Mouse (Mus musculus): ENCODE data around the gene A030005L19Rik. TPM values are rescaled to one million over a fixed set of nuclear protein-coding genes. Genes with fewer than 3 reads are reported as not detected.
"Not testable (repeated sequence)": the region's sequence is repeated elsewhere in the genome, so short reads cannot be mapped to it uniquely, and the experiment has no call there.

A030005L19Rik gene
- not detected for total RNA-seq (2021)
- long read RNA-seq, experiment 1: 0 reads
- long read RNA-seq, experiment 2: 0 reads

DNA sequence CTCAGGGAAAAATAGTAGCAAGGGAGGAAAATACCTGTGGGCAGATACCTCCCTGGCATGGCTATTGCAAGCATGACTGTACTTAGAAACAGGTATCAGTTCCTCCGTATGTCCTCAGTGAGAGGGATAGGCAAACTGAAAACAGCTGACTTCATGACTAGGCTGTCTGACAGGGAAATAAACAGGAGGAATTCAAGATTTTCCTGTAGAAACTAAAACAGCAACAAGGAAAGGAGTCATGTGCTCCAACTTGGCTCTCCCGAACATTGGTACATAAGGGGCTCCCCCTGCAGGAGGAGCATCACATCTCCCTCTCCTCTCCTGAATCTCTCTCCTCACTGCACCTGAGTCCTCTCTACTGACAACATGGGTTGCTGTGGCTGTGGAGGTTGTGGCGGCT lies at the start of gene A030005L19Rik:
Gene A030005L19Rik (plus strand): TSS at position 301 of the 400 bp plus-strand sequence.
- DNase-seq: no peak

DNA sequence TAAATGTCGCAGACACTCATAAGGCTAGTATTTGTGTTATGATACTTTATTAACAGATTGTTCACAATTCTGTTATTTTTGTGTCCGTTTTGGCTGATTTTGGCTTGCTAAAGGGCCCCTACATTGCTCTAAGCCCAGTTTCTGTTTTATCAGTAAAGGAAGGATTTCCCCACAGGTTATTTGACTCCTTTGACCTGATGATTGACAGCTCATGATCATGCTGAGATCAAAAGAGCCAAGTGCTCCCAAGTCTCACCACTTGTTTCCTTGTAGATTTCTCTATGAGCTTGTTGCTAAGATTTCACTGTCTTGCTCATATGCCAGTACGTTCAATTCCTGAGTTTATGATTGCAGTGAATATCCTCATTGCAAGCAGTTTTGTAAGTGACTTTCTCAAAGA lies 42.9 kb upstream of the A030005L19Rik start:
- DNase-seq: no peak

DNA sequence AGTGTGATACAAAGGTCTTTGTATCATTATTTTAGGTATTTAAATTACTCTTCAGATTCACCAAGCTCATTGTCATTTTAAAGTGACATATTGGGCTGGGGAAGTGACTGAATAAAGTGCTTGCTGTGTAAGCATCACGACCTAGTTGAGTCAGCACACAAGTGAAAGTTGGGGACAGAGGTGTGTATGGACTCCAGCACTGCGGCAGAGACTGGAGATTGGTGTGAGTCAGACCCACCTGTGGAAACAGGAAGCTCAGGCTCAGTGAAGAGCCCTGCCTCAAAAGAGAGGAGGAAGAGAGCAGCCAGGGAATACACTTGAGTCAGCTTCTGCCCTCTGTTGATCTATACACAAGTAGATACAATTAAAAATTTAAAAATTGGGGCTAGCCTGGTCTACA lies 34.0 kb upstream of the A030005L19Rik start:
- DNase-seq: no peak

DNA sequence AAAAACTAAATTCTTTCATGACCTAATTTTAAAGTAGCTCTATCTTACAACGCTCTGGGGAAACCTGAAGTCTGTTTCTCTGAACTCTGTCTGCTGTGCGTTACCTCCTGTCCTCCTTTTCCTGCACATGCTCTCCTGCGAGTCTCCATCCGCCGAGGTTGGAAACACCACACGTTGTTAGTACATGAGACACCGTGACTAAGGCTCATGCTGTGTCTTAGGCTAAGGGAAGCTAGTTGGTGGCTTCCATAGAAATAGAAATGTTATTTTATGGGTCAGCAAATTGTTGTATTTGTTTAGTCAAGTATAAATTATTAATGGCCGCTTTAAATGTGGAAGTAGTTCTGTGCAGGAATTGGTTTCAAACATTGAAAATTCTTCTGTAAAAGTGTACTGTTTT lies 32.9 kb upstream of the A030005L19Rik start:
- no peak for DNase-seq

DNA sequence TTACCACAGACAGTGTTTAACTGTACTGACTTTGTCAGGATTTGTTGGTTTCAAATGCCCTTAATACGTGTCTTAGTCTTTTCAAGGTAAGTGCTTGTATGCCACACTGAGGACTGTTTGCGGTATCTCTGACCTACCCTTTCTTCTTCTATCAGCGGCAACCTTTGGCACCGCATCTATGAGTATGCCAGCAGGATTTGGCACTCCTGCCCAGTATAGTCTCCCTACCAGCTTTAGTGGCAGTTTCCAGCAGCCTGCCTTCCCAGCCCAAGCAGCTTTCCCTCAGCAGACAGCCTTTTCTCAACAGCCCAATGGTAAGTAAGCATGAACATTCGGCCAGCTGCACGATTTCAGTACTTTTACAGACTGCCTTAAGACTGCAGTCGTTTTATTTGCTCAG lies 19.9 kb upstream of the A030005L19Rik start:
- peak; percentile 19 for DNase-seq

DNA sequence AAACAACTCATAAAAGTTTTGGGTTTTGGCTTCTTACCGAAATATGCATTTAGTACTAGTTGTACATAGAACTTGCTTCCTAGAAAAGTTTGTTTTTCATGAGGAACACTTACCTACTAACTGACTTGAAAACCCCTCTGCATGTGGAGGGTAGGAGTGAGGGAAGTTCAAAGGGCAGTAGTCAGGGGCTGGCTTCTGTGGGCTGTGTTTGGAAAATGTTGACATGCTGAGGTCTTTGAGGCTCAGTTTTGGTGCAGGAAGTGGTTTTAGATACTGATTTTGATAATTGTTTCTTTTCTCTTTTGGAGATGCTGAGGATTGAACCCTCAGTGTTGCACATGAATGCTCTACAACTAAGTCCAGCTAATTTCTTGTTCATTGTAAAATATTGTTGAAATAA lies 12.6 kb upstream of the A030005L19Rik start:
- DNase-seq: no peak

DNA sequence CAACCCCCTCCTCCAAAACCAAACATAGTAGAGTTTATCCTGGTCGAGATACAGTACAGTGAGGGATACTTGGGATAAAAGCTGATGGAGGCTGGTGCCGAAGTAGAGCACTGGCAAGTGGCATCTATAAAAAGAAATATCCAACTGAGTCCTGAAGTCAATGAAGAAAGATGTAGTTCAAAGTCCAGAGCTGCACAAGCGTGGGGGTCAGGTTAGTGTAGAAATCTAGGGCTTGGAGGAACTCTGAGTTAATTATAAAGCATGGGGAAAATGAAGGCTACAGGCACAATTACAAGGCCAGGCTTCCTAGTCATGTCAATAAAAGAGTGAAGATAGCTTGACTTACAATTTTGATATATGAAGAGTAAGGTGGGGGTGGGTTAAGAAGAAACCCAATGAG lies 11.9 kb upstream of the A030005L19Rik start:
- DNase-seq: no peak

DNA sequence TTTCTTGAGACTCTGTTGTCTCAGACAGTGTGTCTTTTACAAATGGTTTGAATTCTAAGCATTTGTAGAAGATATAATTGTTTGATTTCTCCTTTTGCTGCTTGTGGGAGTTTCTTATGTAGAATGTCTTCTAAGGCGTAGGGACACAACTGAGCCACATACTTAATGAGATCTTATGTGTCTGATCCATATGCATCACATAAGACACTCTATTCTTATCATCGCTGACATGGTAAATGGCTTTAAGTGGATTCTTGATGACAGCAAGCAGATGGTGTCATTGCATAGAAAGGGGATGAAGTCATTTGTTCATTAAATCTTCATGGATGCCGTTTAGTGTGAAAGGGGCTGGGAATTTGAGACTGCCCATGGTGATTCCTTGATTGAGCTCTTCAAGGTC lies 7.2 kb upstream of the A030005L19Rik start:
- no peak for DNase-seq

DNA sequence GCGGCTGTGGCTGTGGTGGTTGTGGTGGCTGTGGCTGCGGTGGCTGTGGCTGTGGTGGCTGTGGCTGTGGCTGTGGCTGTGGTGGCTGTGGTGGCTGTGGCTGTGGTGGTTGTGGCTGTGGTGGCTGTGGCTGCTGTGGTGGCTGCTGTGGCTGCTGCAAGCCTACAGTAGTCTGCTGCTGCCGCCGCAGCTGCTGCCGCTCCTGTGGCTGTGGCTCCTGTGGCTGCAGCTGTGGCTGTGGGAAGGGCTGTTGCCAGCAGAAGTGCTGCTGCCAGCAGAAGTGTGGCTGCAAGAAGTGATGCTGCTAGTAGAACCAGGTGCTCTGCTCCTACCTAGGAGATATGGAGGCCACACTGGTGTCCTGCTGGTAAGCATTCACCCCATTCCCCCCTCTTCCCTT lies 309 bp downstream of the A030005L19Rik start:
- not testable (repeated sequence) for DNase-seq

DNA sequence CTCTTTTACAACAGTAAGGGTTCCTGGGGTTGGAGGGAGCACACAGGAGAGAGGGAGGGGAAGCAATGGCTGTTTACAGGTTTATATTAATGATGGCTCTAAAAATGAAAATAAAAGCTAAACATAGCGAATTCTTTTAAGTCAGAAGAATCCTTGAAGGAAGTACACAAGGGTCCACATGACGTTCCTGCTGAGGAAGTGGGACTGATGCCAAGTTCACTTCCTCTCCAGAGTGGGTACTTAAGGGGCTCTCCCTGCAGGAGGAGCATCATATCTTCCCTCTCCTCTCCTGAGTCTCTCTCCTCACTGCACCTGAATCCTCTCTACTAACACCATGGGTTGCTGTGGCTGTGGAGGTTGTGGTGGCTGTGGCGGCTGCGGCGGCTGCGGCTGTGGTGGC lies 11.5 kb downstream of the A030005L19Rik start, which contains the start of gene A030014E15Rik:
Gene A030014E15Rik (plus strand): TSS at position 268 of the 400 bp plus-strand sequence.
- DNase-seq: no peak

DNA sequence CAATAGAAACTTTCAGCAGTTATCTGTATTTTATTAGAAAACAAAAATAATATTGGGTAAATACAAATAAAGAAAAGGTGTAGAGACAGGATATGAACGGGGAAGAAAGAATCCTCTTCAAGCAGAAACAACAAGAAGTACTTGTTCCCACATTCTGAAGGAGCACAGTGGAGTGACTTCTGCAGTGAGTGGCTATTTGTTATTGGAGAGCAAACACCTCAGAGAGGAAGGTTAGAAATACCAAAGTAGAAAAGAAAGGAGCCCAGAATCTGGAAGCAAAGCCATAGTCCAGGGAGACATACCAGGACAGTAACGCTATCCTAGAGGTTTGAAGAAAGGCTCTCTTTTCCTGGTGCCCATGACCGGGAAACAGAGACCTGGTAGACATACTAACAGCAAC lies 17.4 kb downstream of the A030005L19Rik start:
- DNase-seq: not testable (repeated sequence)

DNA sequence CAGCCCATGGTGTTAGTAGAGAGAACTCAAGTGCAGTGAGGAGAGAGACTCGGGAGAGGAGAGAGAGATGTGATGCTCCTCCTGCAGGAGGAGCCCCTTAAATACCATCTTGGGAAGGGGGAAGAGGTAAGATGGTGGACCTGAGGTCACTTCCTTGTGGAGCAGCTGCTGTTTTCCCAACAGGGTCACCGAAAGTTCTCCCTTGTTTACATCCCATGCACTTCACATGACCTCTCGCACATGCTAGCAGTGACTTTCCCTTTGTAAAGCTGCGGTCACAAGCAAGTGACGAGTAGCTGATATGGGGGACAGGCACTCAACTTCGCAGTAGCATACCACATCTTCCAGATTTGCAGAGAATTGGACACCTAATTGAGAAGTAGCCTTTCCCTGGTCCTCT lies 18.2 kb downstream of the A030005L19Rik start, which contains the start of gene Gm6217:
Gene Gm6217 (minus strand): TSS at position 74 of the 400 bp plus-strand sequence.
- DNase-seq: not testable (repeated sequence)

DNA sequence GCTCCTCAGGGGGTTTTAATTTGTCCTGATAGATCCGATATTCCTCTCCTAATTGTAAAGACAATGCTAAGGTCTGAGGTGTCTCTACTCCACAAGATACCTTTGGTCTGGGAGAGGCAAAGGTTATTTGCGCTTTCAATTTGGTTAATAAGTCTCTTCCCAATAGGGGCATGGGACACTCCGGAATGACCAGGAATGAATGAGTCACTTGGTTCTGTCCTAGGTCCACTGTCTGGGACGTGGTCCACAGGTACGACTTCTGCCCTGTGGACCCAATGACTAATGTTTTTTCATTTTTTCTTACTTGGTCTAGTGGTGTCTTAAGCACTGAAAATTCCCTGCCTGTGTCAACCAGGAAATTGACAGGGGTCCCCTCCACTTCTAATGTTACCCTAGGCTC lies 25.5 kb downstream of the A030005L19Rik start:
- DNase-seq: no peak

DNA sequence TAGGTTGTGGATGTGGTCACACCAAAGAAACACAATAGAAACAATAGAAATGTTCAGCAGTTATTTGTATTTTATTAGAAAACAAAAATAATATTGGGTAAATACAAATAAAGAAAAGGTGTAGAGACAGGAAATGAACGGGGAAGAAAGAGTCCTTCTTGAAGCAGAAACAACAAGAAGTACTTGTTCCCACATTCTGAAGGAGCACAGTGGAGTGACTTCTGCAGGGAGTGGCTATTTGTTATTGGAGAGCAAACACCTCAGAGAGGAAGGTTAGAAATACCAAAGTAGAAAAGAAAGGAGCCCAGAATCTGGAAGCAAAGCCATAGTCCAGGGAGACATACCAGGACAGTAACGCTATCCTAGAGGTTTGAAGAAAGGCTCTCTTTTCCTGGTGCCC lies 29.4 kb downstream of the A030005L19Rik start:
- not testable (repeated sequence) for DNase-seq

DNA sequence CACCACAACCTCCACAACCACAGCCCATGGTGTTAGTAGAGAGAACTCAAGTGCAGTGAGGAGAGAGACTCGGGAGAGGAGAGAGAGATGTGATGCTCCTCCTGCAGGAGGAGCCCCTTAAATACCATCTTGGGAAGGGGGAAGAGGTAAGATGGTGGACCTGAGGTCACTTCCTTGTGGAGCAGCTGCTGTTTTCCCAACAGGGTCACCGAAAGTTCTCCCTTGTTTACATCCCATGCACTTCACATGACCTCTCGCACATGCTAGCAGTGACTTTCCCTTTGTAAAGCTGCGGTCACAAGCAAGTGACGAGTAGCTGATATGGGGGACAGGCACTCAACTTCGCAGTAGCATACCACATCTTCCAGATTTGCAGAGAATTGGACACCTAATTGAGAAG lies 30.2 kb downstream of the A030005L19Rik start, which contains the start of gene A030003K21Rik:
Gene A030003K21Rik (minus strand): TSS at position 94 of the 400 bp plus-strand sequence.
- not testable (repeated sequence) for DNase-seq

DNA sequence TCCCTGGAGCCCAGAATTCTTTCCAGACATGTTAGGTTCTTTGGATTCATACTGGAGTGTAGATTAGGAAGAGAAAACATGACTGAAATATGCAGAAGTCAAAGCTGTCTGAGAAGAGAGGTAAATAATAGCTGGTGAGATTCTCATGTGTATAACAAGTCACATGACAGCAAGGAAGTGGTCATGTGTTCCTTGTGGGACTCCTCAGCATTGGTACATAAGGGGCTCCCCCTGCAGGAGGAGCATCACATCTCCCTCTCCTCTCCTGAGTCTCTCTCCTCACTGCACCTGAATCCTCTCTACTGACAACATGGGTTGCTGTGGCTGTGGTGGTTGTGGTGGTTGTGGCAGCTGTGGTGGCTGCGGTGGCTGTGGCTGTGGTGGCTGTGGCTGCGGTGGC lies 32.9 kb downstream of the A030005L19Rik start:
- not testable (repeated sequence) for DNase-seq

DNA sequence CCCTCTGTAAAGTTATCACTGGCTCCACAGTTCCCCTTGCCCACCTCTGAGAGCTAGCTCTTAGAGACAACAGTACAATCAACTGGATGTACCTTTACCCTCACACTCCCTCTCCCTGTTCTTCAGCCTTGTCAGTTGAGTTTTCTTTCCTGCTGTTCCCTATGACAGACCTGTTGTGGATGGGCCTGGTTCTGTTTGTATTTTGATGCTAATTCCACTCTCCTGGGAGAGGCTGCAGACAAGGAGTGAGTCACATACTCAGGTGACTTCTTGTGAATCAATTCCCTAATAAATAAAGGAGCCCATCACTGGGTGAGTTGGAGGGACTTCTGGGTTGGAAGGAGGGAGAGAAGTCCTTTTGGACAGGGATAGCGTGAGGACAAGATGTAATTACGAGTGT lies 35.5 kb downstream of the A030005L19Rik start:
- no peak for DNase-seq

DNA sequence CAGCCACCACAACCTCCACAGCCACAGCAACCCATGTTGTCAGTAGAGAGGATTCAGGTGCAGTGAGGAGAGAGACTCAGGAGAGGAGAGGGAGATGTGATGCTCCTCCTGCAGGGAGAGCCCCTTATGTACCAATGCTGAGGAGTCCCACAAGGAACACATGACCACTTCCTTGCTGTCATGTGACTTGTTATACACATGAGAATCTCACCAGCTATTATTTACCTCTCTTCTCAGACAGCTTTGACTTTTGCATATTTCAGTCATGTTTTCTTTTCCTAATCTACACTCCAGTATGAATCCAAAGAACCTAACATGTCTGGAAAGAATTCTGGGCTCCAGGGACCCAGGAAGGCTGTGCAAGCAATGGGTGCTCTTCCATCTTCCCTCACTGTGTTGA lies 42.8 kb downstream of the A030005L19Rik start, which contains the start of gene Gm7544:
Gene Gm7544 (minus strand): TSS at position 101 of the 400 bp plus-strand sequence.
- not testable (repeated sequence) for DNase-seq

DNA sequence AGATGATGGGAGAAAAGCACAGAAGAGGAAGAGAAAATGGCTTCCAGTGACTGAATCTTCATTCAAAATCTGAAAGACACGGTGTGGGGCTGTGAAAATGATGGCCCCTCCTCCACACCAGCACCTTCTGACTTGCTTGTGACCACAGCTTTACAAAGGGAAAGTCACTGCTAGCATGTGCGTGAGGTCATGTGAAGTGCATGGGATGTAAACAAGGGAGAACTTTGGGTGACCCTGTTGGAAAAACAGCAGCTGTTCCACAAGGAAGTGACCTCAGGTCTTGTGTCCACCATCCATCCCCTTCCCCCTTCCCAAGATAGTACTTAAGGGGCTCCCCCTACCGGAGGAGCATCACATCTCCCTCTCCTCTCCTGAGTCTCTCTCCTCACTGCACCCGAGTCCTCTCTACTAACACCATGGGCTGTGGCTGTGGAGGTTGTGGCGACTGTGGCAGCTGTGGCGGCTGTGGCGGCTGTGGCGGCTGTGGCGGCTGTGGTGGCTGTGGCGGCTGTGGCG lies 46.8 kb downstream of the A030005L19Rik start, which contains the start of gene Gm47955:
Gene Gm47955 (plus strand): TSS at position 417 of the 516 bp plus-strand sequence.
- no peak for DNase-seq

Other genes starting within 250 kb of the A030005L19Rik start
- 100 to 1,000 TPM; 135 to 162 TPM for gene Mff, start 188.4 kb upstream of the A030005L19Rik start, total RNA-seq (2021)
- not detected for gene Tm4sf20, start 144.9 kb upstream of the A030005L19Rik start, total RNA-seq (2021)
- not detected for gene Gm47791, start 142.1 kb upstream of the A030005L19Rik start, total RNA-seq (2021)
- gene Agfg1, start 73.8 kb upstream of the A030005L19Rik start, total RNA-seq (2021): 10 to 100 TPM; 43.1 TPM
- not detected for gene A030014E15Rik, start 11.6 kb downstream of the A030005L19Rik start, total RNA-seq (2021)
- not detected for gene Gm6217, start 18.1 kb downstream of the A030005L19Rik start, total RNA-seq (2021)
- not detected for gene A030003K21Rik, start 30.1 kb downstream of the A030005L19Rik start, total RNA-seq (2021)
- not detected for gene Gm7544, start 42.7 kb downstream of the A030005L19Rik start, total RNA-seq (2021)
- gene Gm47955, start 47.0 kb downstream of the A030005L19Rik start, total RNA-seq (2021): not detected
- not detected for gene Gm47959, start 87.2 kb downstream of the A030005L19Rik start, total RNA-seq (2021)
- gene Slc19a3, start 125.1 kb downstream of the A030005L19Rik start, total RNA-seq (2021): under 1 TPM; 0.15 to 0.36 TPM
- gene Krtap28-10, start 129.2 kb downstream of the A030005L19Rik start, total RNA-seq (2021): not detected
- not detected for gene Gm47969, start 131.6 kb downstream of the A030005L19Rik start, total RNA-seq (2021)
- not detected for gene A030005K14Rik, start 146.1 kb downstream of the A030005L19Rik start, total RNA-seq (2021)
- gene Krtap28-13, start 147.6 kb downstream of the A030005L19Rik start, total RNA-seq (2021): not detected
- gene Ccl20, start 203.4 kb downstream of the A030005L19Rik start, total RNA-seq (2021): not detected
- not detected for gene Daw1, start 246.4 kb downstream of the A030005L19Rik start, total RNA-seq (2021)

All from adrenal gland, postnatal 10 days (tissue).